Mouse (Mus musculus): ENCODE results near the gene Armc7.
A peak's percentile ranks its signal among the peaks of the same experiment; 100 is the strongest.

Armc7 gene

GRCm38 (mm10) chr11:115475025-115475757, at the start of gene Armc7:
Gene Armc7 (plus strand): TSS chr11:115475667.
- H3K9me3 ChIP-seq (ENCODE audit: low read length), result no peaks in the 10 kb centered on the region
- H3K4me1 ChIP-seq (replicated peaks; ENCODE audit: low read depth, low read length), result peaks cover 59% of the 10 kb centered on the region
- no peaks in the 10 kb centered on the region for H3K27me3 ChIP-seq (ENCODE audit: insufficient read depth, low read length)
- TF ChIP-seq POU5F1 (IDR thresholded peaks at IDR 0.05; ENCODE audit: borderline replicate concordance, low read length) (no peak), NANOG (IDR thresholded peaks at IDR 0.05; ENCODE audit: borderline replicate concordance, low read length) (no peak)
- peaks cover 15% of the 10 kb centered on the region for H3K36me3 ChIP-seq (ENCODE audit: insufficient read depth, low read length)
- H3K4me3 ChIP-seq (replicated peaks; ENCODE audit: low read length), result peak within 1 kb of the TSS; percentile 94

GRCm38 (mm10) chr11:115425671-115426070, 49.8 kb upstream of the Armc7 start:
- peaks cover 52% of the 10 kb centered on the region for H3K4me1 ChIP-seq (replicated peaks; ENCODE audit: low read depth, low read length)
- no peaks in the 10 kb centered on the region for H3K9me3 ChIP-seq (ENCODE audit: low read length)
- H3K36me3 ChIP-seq (ENCODE audit: insufficient read depth, low read length), result peaks cover 54% of the 10 kb centered on the region
- no peaks in the 10 kb centered on the region for H3K27me3 ChIP-seq (ENCODE audit: insufficient read depth, low read length)
- TF ChIP-seq CTCF (conservative IDR thresholded peaks at IDR 0.05; ENCODE audit: low read length), result no peak
- TF ChIP-seq POU5F1 (IDR thresholded peaks at IDR 0.05; ENCODE audit: borderline replicate concordance, low read length), result no peak
- TF ChIP-seq NANOG (IDR thresholded peaks at IDR 0.05; ENCODE audit: borderline replicate concordance, low read length), result no peak
- H3K4me3 ChIP-seq (replicated peaks; ENCODE audit: low read length), result no peak overlapping the region

DNA sequence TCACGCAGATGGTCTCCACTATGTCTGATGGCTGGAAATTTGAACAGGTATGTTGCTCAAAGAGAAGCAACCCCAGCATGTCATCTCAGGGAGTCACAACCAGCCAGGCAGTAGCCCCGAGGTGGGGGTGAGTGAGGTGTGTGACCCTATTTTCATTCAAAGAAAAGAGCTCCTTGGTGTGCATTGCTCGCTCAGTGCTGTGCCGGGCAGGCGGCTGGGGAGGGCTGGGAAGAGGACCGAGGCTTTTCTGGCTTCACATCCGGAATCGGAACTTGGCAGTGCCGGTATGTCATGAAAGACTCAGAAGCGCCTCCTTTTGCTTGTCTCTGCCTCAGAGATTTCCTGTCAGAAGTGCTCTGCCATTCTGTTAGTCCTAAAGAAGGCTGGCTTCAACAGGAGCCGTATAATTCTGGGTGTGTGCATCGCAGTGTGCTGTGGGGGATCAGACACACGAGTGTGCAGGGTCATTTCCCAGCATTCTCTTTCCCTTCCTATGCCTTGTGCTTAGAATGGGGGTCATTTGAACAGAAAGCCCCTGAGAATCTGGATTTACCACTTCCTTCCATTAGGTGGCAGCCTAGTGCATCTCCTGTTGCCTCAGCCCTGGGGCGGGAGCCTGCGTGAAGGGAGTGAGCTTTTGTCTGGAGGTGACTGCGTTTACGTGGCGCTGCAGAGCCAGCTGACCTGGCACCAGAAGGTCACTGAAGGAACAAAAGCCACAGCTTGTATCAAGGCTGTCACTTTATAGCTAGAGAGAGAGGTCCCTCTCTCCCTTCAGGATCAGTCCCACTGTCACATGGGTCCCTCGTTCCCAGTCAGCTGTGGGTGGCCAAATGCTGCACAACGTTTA, 47.8 kb upstream of the Armc7 start:
- H3K27me3 ChIP-seq (ENCODE audit: insufficient read depth, low read length), result no peaks in the 10 kb centered on the region
- peak overlapping the region; percentile 70 for H3K4me3 ChIP-seq (replicated peaks; ENCODE audit: low read length)
- TF ChIP-seq CTCF (conservative IDR thresholded peaks at IDR 0.05; ENCODE audit: low read length) (peak; percentile 61), POU5F1 (IDR thresholded peaks at IDR 0.05; ENCODE audit: borderline replicate concordance, low read length) (no peak)
- no peaks in the 10 kb centered on the region for H3K9me3 ChIP-seq (ENCODE audit: low read length)
- H3K36me3 ChIP-seq (ENCODE audit: insufficient read depth, low read length), result peaks cover 71% of the 10 kb centered on the region
- peaks cover 32% of the 10 kb centered on the region for H3K4me1 ChIP-seq (replicated peaks; ENCODE audit: low read depth, low read length)

DNA sequence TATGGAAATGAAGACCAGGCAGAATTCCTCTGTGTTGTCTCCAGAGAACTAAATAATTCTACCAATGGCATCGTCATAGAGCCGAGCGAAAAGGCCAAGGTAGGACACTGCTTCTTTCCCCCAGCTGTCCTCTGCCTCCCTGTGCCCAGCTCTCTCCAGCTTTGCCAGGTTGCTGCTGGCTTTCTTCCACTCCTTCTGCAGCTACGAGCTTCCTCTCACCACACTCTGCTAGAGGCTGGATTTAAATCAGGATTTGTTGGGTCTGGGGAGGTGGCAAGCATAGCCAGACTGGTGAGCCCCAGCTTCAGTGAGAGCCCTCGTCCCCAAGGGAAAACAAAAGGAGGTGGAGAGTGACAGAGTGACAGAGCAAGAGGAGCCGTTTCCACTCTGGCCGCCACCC, 46.2 kb upstream of the Armc7 start:
- H3K4me3 ChIP-seq (replicated peaks; ENCODE audit: low read length), result no peak overlapping the region
- H3K36me3 ChIP-seq (ENCODE audit: insufficient read depth, low read length), result peaks cover 66% of the 10 kb centered on the region
- no peaks in the 10 kb centered on the region for H3K9me3 ChIP-seq (ENCODE audit: low read length)
- no peaks in the 10 kb centered on the region for H3K27me3 ChIP-seq (ENCODE audit: insufficient read depth, low read length)
- H3K4me1 ChIP-seq (replicated peaks; ENCODE audit: low read depth, low read length), result peaks cover 36% of the 10 kb centered on the region
- TF ChIP-seq NANOG (IDR thresholded peaks at IDR 0.05; ENCODE audit: borderline replicate concordance, low read length), result no peak
- TF ChIP-seq CTCF (conservative IDR thresholded peaks at IDR 0.05; ENCODE audit: low read length), result no peak
- no peak for TF ChIP-seq POU5F1 (IDR thresholded peaks at IDR 0.05; ENCODE audit: borderline replicate concordance, low read length)

GRCm38 (mm10) chr11:115430561-115430960, 44.9 kb upstream of the Armc7 start:
- H3K27me3 ChIP-seq (ENCODE audit: insufficient read depth, low read length), result 0 out of 2 replicates have a peak, but pooled peaks cover under 1% of the 10 kb centered on the region
- H3K4me1 ChIP-seq (replicated peaks; ENCODE audit: low read depth, low read length), result peaks cover 48% of the 10 kb centered on the region
- no peak for TF ChIP-seq NANOG (IDR thresholded peaks at IDR 0.05; ENCODE audit: borderline replicate concordance, low read length)
- TF ChIP-seq POU5F1 (IDR thresholded peaks at IDR 0.05; ENCODE audit: borderline replicate concordance, low read length), result no peak
- TF ChIP-seq CTCF (conservative IDR thresholded peaks at IDR 0.05; ENCODE audit: low read length), result no peak

DNA sequence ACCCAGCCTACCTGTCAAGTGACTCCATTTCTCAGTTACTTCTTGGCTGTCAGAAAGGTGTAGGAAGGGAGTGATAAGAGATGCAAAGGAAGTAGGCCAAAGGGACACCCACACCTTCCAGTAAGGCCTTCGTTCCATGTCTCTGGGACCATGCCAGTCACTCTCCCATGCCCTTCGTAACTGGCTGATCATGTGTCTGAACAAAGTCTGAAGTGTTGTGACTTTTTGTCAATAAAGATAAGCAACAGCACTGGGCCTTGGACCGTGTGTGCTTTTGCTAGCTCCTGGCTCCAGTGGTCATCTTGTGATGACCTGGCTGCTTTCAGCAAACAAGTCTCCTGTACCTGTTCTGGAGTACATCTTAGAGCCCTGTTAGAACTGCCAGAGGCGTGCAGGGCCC, 42.7 kb upstream of the Armc7 start:
- no peak overlapping the region for H3K4me3 ChIP-seq (replicated peaks; ENCODE audit: low read length)
- no peaks in the 10 kb centered on the region for H3K9me3 ChIP-seq (ENCODE audit: low read length)
- peaks cover 17% of the 10 kb centered on the region for H3K27me3 ChIP-seq (ENCODE audit: insufficient read depth, low read length)
- peaks cover 43% of the 10 kb centered on the region for H3K4me1 ChIP-seq (replicated peaks; ENCODE audit: low read depth, low read length)
- TF ChIP-seq POU5F1 (IDR thresholded peaks at IDR 0.05; ENCODE audit: borderline replicate concordance, low read length), result no peak
- TF ChIP-seq NANOG (IDR thresholded peaks at IDR 0.05; ENCODE audit: borderline replicate concordance, low read length), result no peak
- no peak for TF ChIP-seq CTCF (conservative IDR thresholded peaks at IDR 0.05; ENCODE audit: low read length)
- H3K36me3 ChIP-seq (ENCODE audit: insufficient read depth, low read length), result peaks cover 44% of the 10 kb centered on the region

More at GRCm38 (mm10) chr11:115430561-115430960, 44.9 kb upstream of the Armc7 start:
- Histone ChIP-seq H3K9me3 (ENCODE audit: low read length) (no peaks in the 10 kb centered on the region), H3K36me3 (ENCODE audit: insufficient read depth, low read length) (peaks cover 53% of the 10 kb centered on the region), H3K4me3 (replicated peaks; ENCODE audit: low read length) (peak overlapping the region; percentile 26; the same call in 1 of the 2 replicates)

GRCm38 (mm10) chr11:115433342-115433741, 42.1 kb upstream of the Armc7 start:
- no peak overlapping the region for H3K4me3 ChIP-seq (replicated peaks; ENCODE audit: low read length)
- no peak for TF ChIP-seq NANOG (IDR thresholded peaks at IDR 0.05; ENCODE audit: borderline replicate concordance, low read length)
- TF ChIP-seq POU5F1 (IDR thresholded peaks at IDR 0.05; ENCODE audit: borderline replicate concordance, low read length), result no peak
- no peak for TF ChIP-seq CTCF (conservative IDR thresholded peaks at IDR 0.05; ENCODE audit: low read length)
- no peaks in the 10 kb centered on the region for H3K9me3 ChIP-seq (ENCODE audit: low read length)
- H3K27me3 ChIP-seq (ENCODE audit: insufficient read depth, low read length), result peaks cover 17% of the 10 kb centered on the region
- peaks cover 43% of the 10 kb centered on the region for H3K36me3 ChIP-seq (ENCODE audit: insufficient read depth, low read length)
- H3K4me1 ChIP-seq (replicated peaks; ENCODE audit: low read depth, low read length), result peaks cover 38% of the 10 kb centered on the region

DNA sequence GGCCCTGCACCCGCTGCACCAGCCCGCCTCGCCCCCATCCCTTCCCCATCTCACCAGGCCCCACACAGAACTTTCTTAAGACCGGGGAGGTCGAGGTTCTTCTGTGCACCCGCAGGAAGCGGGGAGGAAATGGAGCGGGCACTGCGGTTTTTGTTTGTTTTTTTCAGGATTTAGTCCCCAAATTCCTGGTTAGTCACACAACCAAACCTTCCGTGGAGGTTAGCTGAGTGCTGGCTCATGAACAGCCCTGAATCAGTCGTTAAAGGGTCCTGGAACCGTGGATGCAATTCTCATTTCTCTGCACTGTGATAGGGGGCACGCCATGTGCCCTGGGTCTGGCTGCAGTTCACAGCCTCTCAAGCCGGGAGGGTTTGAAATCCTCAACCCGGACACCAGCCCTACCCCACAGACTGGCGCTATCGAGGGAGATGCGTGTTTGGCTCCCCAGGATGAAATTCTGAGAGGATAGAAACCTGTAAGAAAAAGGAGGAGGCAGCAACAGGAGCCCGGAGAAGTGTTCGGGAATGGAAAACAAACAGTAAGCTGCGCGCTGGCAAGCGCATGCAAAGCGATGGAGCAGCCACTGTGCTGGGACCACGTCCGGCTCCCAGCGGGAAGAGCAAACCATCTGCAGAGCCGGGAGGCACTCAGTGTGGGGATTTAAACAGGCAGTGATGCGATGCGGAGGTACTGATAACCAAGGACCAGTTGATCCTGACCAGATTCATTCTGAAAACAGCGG, 39.7 kb upstream of the Armc7 start:
- H3K36me3 ChIP-seq (ENCODE audit: insufficient read depth, low read length), result peaks cover 20% of the 10 kb centered on the region
- TF ChIP-seq CTCF (conservative IDR thresholded peaks at IDR 0.05; ENCODE audit: low read length), result no peak
- no peak for TF ChIP-seq NANOG (IDR thresholded peaks at IDR 0.05; ENCODE audit: borderline replicate concordance, low read length)
- no peak for TF ChIP-seq POU5F1 (IDR thresholded peaks at IDR 0.05; ENCODE audit: borderline replicate concordance, low read length)
- peaks cover 22% of the 10 kb centered on the region for H3K27me3 ChIP-seq (ENCODE audit: insufficient read depth, low read length)
- H3K4me3 ChIP-seq (replicated peaks; ENCODE audit: low read length), result peak overlapping the region; percentile 62
- peaks cover 5% of the 10 kb centered on the region; the same call in 1 of the 2 replicates for H3K9me3 ChIP-seq (ENCODE audit: low read length)
- peaks cover 34% of the 10 kb centered on the region for H3K4me1 ChIP-seq (replicated peaks; ENCODE audit: low read depth, low read length)
